21 mouse cellular contexts compared by ENCODE assay signal in the genomic region with DNA sequence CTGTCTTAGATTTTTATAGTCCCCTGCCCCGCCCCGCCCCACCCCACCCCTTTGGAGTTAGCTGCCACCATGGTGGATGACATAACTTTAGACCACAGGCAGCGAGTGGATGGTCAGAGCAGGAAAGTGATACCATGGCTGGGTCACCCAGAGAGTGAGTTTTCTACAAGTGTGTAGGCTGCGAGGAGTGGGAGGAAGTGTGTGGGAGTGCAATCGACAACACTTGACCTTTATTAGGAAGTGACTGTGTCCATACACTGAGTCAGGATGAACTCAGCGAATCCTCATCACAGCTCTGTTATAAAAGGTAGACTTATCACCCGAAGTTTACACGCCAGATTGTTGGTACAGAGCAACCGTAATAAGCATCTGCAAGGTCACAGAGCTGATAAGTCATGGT.
DNase-seq lines count a peak whose midpoint lies in the region; ATAC-seq and TF ChIP-seq lines count a peak whose summit lies in the region.
"Had no signal": no experiment of that assay in that cellular context is flagged by ENCODE, and none has a peak within 500 bp of the region (broad histone marks: within the 10 kb centered on the region; RNA-seq: fewer than 3 reads in every experiment).

No protein-coding gene starts in this region.

- no peak overlapping the region for H3K4me3 ChIP-seq in forebrain, postnatal 0 days (ENCODE audit: low read depth, low read length)
- no peak overlapping the region for H3K4me3 ChIP-seq in forebrain, embryonic 10.5 days
- no peak overlapping the region for H3K4me3 ChIP-seq in bone marrow, adult 2 months (replicated peaks; ENCODE audit: control insufficient read depth, low read depth, low read length)
- H3K4me3 ChIP-seq in macrophage (ENCODE audit: inconsistent target) = no peak overlapping the region
- no peak overlapping the region for H3K4me3 ChIP-seq in stomach, postnatal 0 days (ENCODE audit: low read depth, low read length)
- H3K4me3 ChIP-seq: embryonic facial prominence, embryonic 15.5 days; heart, adult 2 months; limb, embryonic 10.5 days; midbrain, embryonic 13.5 days had no signal

- no peaks in the 10 kb centered on the region for H3K36me3 ChIP-seq in forebrain, postnatal 0 days (ENCODE audit: insufficient read depth)
- no peaks in the 10 kb centered on the region for H3K36me3 ChIP-seq in forebrain, embryonic 10.5 days (replicated peaks)
- no peaks in the 10 kb centered on the region for H3K36me3 ChIP-seq in macrophage (ENCODE audit: inconsistent target)
- no peaks in the 10 kb centered on the region for H3K36me3 ChIP-seq in stomach, postnatal 0 days (ENCODE audit: control insufficient read depth, insufficient read depth, low read length)
- H3K36me3 ChIP-seq: embryonic facial prominence, embryonic 15.5 days; limb, embryonic 10.5 days; midbrain, embryonic 13.5 days had no signal

- no peaks in the 10 kb centered on the region for H3K79me2 ChIP-seq in macrophage (ENCODE audit: inconsistent target)

- H3K27ac ChIP-seq in forebrain, postnatal 0 days (ENCODE audit: low read depth, low read length) = no peak overlapping the region
- H3K27ac ChIP-seq in forebrain, embryonic 10.5 days = no peak overlapping the region
- H3K27ac ChIP-seq in bone marrow, adult 2 months (ENCODE audit: control insufficient read depth, insufficient read depth, low read depth, low read length, poor library complexity) = peak overlapping the region; percentile 83; the same call in 1 of the 2 replicates
- H3K27ac ChIP-seq in macrophage = peak overlapping the region; percentile 36
- no peak overlapping the region for H3K27ac ChIP-seq in stomach, postnatal 0 days (replicated peaks)
- H3K27ac ChIP-seq: embryonic facial prominence, embryonic 15.5 days; heart, adult 2 months; limb, embryonic 10.5 days; midbrain, embryonic 13.5 days had no signal

- ATAC-seq in forebrain, postnatal 0 days = 0 out of 2 replicates have a peak, but pooled peaks have one; percentile 11
- ATAC-seq in stomach, postnatal 0 days (ENCODE audit: low FRiP score, low TSS enrichment) = no peak

- no peak for TF ChIP-seq POLR2A in bone marrow, adult 2 months (IDR thresholded peaks at IDR 0.05; ENCODE audit: borderline replicate concordance, control insufficient read depth, low read depth, low read length)

- TF ChIP-seq CTCF in forebrain, postnatal 0 days (IDR thresholded peaks at IDR 0.05; ENCODE audit: low read depth) = no peak
- no peak for TF ChIP-seq CTCF in bone marrow, adult 2 months (IDR thresholded peaks at IDR 0.05; ENCODE audit: control insufficient read depth, insufficient read depth, low read length)
- no peak for TF ChIP-seq CTCF in stomach, postnatal 0 days (IDR thresholded peaks at IDR 0.05; ENCODE audit: low read depth)

- WGBS in forebrain, postnatal 0 days = 89% methylated on average over 9 of the region's 9 CpGs
- 88% methylated on average over 9 of the region's 9 CpGs for WGBS in forebrain, embryonic 10.5 days
- 27% methylated on average over 9 of the region's 9 CpGs for WGBS in bone marrow, adult 2 months
- WGBS in macrophage (ENCODE audit: missing documents) = 29% methylated on average over 9 of the region's 9 CpGs
- WGBS in stomach, postnatal 0 days = 87% methylated on average over 9 of the region's 9 CpGs

- no peaks in the 10 kb centered on the region for H3K9me3 ChIP-seq in forebrain, postnatal 0 days (ENCODE audit: low read length)
- H3K9me3 ChIP-seq in forebrain, embryonic 10.5 days = no peaks in the 10 kb centered on the region
- H3K9me3 ChIP-seq in stomach, postnatal 0 days (ENCODE audit: control insufficient read depth, low read length) = no peaks in the 10 kb centered on the region
- H3K9me3 ChIP-seq: embryonic facial prominence, embryonic 15.5 days; limb, embryonic 10.5 days; midbrain, embryonic 13.5 days had no signal

- TF ChIP-seq EP300 in stomach, postnatal 0 days (optimal IDR thresholded peaks at IDR 0.05) = no peak

- no peak for DNase-seq in forebrain, postnatal 0 days
- DNase-seq in forebrain, embryonic 10.5 days (ENCODE audit: extremely low spot score, low spot score) = no peak
- DNase-seq in natural killer cell, adult 2 months (ENCODE audit: low spot score in 2 of 2) = peak; percentile 22 to 41
- DNase-seq in stomach, postnatal 0 days (ENCODE audit: low spot score) = no peak
- no peak for DNase-seq in Muller cell, postnatal 12 days (ENCODE audit: inconsistent ontology term)
- no peak for DNase-seq in adrenal gland, adult 8-10 months
- DNase-seq: adrenal gland, adult 2 months; cerebellum, adult 11 months; gastrocnemius, postnatal 10 days; heart, adult 2 months; heart, postnatal 36 days; kidney, adult 8-10 months; kidney, postnatal 25 days; lung, adult 2 months; lung, postnatal 4 days; thymus, postnatal 25 days had no signal

- H3K9ac ChIP-seq in forebrain, postnatal 0 days = no peak overlapping the region
- no peak overlapping the region for H3K9ac ChIP-seq in stomach, postnatal 0 days (ENCODE audit: low read length)
- H3K9ac ChIP-seq: embryonic facial prominence, embryonic 15.5 days; midbrain, embryonic 13.5 days had no signal

- H3K27me3 ChIP-seq in forebrain, postnatal 0 days (ENCODE audit: insufficient read depth, low read length) = no peaks in the 10 kb centered on the region
- H3K27me3 ChIP-seq in forebrain, embryonic 10.5 days (ENCODE audit: poor library complexity, severe bottlenecking) = no peaks in the 10 kb centered on the region
- no peaks in the 10 kb centered on the region for H3K27me3 ChIP-seq in stomach, postnatal 0 days (ENCODE audit: control insufficient read depth, insufficient read depth, low read length)
- H3K27me3 ChIP-seq: embryonic facial prominence, embryonic 15.5 days; midbrain, embryonic 13.5 days had no signal

- 0 out of 2 replicates have a peak, but pooled peaks cover 3% of the 10 kb centered on the region for H3K4me1 ChIP-seq in forebrain, postnatal 0 days (ENCODE audit: insufficient read depth)
- H3K4me1 ChIP-seq in forebrain, embryonic 10.5 days = no peaks in the 10 kb centered on the region
- H3K4me1 ChIP-seq in bone marrow, adult 2 months (ENCODE audit: control insufficient read depth, insufficient read depth, low read length) = peaks cover 11% of the 10 kb centered on the region
- no peaks in the 10 kb centered on the region for H3K4me1 ChIP-seq in stomach, postnatal 0 days (replicated peaks; ENCODE audit: control insufficient read depth, insufficient read depth)
- H3K4me1 ChIP-seq: embryonic facial prominence, embryonic 15.5 days had no signal

- no peak overlapping the region for H3K4me2 ChIP-seq in forebrain, postnatal 0 days (ENCODE audit: low read depth)
- no peak overlapping the region for H3K4me2 ChIP-seq in stomach, postnatal 0 days (replicated peaks; ENCODE audit: low read depth)
- H3K4me2 ChIP-seq: embryonic facial prominence, embryonic 15.5 days; midbrain, embryonic 13.5 days had no signal

Comparison
In these comparisons a context has a peak if more than half of its experiments do, and no peak if none do; other contexts are left out.
1. DNase-seq: peak in natural killer cell, adult 2 months (2 of 2); none in forebrain, postnatal 0 days (single experiment), forebrain, embryonic 10.5 days (single experiment), stomach, postnatal 0 days (single experiment), Muller cell, postnatal 12 days (single experiment) and adrenal gland, adult 8-10 months (single experiment).
2. H3K27ac ChIP-seq: peak in bone marrow, adult 2 months (single experiment) and macrophage (single experiment); none in forebrain, postnatal 0 days (single experiment), forebrain, embryonic 10.5 days (single experiment) and stomach, postnatal 0 days (single experiment).